Mouse (Mus musculus) heart, adult 8-10 months (tissue): Measurements from ENCODE around the gene Rtl8a. TPM values are rescaled to one million over a fixed set of nuclear protein-coding genes. Genes with fewer than 3 reads are reported as not detected.
"Not testable (repeated sequence)": the region's sequence is repeated elsewhere in the genome, so short reads cannot be mapped to it uniquely, and the experiment has no call there.

Source experiments
- DNase-seq: peaks from one replicate; pipeline ENCODE4 v3.0.0; 2022; ENCODE audit warnings: low spot score
- total RNA-seq, 4 experiments: library from RNA; stranded (reverse); gene quantifications; 2 replicates each; pipeline ENCODE4 v1.2.4; 2022

The Rtl8a gene
- total RNA-seq: 100 to 1,000 TPM; 123 to 154 (median 145) TPM

DNA sequence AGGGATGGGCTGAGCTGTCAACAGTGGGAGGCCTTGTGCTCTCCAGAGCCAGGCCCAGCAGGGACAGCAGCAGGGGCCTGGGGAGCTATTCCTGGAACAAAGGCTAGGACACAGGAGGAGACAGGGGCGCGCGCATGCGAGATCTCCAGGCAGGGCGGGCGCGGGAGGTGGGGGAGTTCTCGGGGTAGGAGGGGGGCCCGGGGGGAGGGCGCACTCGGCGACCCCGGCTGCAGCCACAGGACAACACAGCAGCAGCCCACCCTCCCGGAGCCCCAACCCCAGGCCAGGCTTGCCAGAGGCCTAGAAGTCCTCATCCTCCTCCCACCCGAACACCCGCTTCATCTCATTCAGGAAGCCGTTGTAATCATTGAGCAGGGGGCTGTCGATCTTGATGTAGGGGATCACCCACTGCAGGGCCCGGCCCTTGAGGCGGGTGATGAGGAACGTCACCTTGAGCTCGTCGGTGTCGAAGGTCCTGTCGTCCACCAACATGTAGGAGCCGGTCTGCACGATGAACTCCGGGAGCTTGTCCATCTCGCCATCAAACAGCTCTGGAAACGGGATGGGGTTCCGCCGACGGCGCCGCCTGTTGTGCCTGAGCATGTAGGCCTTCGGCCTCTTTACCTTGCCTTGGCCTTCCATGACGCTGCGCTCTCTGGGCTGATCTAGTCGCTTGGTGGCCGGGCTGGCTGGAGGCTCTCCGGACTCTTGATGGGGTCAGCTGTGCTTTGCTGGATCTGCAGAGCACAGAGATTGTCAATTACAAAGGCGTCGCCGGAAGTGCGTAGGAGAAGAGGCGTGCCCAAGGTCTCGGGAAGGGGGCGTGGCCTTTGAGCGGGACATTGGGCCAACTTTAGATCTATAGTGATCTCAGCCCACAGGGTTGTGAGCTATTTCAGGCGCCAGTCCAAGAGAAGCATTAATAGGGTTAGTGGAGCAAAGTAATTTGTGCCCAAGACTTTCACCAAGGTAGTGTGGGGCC is at the start of gene Rtl8a:
Gene Rtl8a (minus strand): TSS at position 703 of the 982 bp plus-strand sequence.
- peak; percentile 88 for DNase-seq

DNA sequence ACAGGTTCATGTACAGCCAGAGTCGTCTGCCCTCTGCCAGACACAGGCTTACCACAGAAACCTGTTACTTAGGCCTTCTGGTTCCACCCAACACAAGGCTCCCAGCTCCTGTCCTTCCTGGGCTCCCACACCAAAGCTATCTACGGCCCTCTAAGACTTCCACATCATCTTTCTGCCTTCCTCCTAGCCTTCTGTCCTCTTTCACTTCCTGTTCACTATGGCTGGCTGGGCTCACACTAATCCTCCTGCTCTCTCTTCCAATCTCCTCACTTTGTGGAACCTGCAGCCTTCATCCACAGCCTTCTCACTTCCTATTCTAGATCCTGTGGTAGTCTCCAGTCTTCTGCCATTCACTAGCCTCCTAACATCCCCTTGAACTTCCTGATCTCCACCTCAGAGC is 49.7 kb upstream of the Rtl8a start:
- DNase-seq: no peak

DNA sequence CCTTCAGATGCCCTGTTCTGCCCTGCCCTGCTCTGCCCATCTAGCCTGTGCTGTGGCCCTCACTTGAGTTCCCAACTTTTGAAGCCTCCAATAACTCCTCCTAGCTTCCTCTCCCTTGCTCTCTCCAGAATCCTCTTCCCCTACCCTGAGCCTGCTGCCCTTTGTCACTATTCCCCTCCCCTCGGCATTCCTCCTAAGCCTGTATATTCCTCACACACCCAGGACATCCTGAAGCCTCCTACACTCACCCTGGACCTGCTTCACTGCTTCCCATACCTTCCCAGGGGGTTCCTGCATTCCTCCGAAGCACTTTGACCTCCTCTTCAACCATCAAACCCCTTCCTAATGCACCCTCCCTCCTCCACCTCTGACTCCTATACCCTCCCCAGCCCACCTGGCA is 48.6 kb upstream of the Rtl8a start:
- DNase-seq: no peak

DNA sequence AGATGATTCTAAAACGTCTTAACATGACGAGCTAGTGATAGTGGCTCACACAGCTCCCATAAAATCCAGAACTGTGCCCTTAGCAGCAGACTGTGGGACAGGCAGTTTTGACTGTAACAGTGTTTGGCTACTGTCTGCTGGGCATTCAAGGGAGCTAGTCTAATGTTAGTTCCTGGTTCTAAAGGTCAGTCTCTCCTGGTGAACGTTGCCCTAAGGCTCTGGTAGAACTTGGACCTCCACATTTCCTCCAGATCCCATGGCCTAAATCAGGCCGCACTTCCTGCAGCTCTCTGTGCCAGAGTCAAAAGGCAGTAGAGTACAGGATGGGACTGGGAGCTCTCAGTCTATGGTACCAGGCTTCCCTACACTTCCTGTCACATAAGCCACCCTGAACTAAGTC is 41.2 kb upstream of the Rtl8a start:
- not testable (repeated sequence) for DNase-seq

DNA sequence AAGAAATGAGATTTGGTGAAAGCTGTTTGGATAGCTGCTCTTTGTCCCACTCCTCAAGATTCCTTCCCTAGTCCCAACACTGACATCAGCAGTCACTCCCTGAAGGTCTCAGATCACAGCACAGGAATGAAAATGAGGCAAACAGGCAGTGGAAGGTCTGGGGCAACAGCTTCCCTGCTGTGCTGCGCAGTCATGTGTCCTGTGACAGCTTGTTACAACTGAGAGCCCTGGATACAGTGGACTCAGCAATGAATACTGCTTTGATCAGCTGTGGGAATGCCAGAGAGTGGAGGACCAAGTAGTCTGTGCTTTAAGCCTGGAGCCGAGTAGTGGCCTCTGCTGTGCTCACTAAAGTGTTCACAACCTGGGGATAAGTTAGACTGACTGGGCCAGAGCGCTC is 39.2 kb upstream of the Rtl8a start:
- DNase-seq: not testable (repeated sequence)

DNA sequence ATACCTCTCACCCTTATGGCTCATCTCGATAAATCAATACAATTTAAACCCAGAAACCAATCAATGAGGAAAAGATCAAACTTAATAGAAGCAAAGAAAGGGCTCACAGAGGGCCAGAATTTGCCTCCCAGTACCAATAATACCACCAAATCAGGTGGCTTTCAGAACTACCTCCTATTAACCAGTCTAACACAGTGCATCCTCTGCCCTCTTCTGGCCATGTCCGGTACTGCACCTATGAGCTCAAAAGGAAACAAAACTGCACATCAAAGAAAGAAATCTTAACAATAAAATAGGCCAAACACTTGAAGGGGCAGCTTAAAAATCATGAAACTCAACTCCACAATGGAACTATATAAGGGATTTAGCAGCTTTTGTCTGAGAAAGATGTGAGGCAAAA is 33.5 kb upstream of the Rtl8a start:
- peak; percentile 66 for DNase-seq

DNA sequence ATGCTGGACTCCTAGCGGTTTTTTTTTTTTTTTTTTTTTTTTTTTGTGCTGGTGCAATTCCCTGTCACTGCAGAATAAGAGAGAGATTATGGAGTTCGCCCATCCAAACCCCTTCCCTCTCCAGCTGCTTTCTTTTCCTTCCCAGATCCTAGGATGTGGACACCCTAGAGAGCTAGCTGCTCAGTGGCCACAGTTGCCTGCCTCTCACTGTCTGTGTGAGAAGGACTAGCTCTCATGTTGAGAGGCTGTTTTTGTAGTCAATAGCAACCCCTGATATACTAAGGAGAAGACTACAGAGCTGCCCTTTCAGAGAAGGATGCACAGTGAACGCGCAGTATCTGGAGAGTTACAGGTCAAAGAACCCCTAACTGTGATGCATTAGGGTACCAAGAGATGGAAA is 27.2 kb upstream of the Rtl8a start:
- not testable (repeated sequence) for DNase-seq

DNA sequence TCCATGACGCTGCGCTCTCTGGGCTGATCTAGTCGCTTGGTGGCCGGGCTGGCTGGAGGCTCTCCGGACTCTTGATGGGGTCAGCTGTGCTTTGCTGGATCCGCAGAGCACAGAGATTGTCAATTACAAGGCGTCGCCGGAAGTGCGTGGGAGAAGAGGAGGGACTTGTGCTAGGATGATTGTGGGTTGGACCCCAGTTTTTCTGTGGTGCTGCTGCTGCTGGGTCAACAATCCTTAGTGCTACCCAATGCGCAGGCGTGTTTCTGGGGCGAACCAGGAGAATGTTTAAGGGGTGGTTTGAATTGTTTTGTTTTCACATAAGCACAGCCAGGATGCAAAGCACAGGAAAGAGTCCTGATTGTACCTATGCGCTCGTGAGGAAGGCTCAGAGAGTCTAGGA is 26.8 kb upstream of the Rtl8a start, which contains the start of gene Rtl8b:
Gene Rtl8b (minus strand): TSS at position 115 of the 400 bp plus-strand sequence.
- peak; percentile 89 for DNase-seq

DNA sequence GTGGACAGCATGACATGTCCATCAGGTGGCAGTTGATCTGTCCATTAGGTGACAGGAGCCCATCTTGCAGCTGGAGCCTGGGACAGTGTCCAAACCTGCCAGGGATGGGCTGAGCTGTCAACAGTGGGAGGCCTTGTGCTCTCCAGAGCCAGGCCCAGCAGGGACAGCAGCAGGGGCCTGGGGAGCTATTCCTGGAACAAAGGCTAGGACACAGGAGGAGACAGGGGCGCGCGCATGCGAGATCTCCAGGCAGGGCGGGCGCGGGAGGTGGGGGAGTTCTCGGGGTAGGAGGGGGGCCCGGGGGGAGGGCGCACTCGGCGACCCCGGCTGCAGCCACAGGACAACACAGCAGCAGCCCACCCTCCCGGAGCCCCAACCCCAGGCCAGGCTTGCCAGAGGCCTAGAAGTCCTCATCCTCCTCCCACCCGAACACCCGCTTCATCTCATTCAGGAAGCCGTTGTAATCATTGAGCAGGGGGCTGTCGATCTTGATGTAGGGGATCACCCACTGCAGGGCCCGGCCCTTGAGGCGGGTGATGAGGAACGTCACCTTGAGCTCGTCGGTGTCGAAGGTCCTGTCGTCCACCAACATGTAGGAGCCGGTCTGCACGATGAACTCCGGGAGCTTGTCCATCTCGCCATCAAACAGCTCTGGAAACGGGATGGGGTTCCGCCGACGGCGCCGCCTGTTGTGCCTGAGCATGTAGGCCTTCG is 26.2 kb upstream of the Rtl8a start:
- DNase-seq: not testable (repeated sequence)

DNA sequence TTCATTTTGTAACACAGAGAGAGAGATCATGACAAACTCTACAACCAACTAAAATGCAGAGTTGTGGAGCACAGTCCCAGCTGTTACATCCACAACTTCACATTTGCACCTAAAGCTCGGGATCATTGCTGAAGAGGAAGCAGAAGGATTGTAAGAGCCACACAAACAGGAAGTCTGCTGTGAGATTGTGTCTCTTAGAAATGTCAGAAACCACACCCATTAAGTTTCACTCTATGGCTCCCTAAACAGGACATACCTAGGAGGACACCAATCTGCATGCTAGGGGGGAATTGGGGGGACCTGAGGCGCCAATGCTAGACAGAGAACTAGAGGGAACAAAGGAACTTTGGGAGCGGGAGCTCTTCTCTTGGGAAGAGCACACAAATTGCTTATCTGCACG is 9.4 kb upstream of the Rtl8a start:
- not testable (repeated sequence) for DNase-seq

DNA sequence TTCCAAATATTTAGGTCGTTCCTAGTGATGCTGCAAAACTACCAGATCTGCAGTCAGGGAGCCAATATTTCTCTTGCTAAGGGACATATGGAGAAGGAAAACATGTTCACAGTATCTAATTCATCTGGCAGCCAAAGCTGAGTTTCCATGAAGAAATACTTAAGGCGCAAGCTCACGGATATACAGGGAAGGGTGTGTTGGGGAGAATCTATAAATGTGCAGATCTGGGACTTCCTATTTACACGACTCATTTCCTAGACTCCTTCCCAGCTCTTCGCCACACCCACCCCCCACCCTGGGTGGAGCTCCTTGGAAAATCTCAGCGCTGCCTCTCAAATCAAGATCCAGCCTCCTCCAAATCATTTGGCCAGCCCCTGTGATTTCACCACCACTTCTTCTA is 2.4 kb upstream of the Rtl8a start:
- DNase-seq: peak; percentile 8

DNA sequence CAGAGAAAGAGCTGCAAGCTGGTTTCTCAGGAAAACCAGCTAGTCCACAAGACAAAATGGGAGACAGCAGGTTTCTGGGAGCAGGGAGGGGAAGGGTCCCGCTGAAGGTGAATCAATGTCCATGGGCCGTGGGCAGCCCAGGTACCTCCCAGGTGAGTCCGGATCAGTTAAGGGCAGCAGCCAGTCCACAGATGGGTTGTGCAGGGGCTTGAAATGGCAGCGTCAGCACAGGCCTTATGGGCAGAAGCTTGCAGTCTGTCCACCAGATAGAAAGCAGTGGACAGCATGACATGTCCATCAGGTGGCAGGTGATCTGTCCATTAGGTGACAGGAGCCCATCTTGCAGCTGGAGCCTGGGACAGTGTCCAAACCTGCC is 890 bp downstream of the Rtl8a start:
- DNase-seq: not testable (repeated sequence)

DNA sequence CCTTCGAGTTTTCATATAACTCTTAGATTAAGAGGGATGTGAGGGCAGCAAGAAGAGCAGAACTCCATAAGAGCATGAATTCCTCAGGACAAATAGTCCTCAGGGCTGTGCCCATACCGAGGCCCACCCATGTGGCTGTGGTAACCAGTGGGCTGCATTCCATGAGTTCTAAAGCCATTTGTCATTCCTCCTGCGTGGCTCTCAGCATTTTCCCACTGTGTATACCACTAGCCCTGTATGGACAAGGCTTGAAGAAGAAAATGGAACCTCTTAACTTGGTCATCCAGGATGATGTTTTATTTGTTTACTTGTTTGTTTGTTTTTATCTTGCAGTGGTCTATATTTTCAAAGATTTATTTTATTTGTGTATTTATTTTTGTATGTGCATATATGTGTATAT is 5.4 kb downstream of the Rtl8a start:
- DNase-seq: not testable (repeated sequence)

DNA sequence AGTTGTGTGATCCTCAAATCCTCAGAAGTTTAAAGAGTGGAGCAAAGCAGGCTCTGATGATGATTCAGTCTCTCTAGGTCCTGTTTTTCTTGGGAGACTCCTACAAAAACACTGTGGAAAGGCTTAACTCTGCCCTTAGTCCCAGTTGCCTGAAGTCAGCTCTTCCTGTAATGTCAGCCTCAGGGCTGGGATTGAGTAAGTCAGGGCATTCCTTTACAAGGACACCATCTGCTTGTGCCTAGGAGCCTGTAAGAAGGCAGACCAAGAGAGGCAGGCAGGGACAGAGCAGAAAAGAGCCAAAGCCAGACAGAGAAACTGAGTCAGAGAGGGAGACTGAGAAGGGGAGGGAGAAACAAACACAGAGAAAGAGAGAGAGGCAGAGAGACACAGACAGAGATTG is 32.1 kb downstream of the Rtl8a start:
- not testable (repeated sequence) for DNase-seq

DNA sequence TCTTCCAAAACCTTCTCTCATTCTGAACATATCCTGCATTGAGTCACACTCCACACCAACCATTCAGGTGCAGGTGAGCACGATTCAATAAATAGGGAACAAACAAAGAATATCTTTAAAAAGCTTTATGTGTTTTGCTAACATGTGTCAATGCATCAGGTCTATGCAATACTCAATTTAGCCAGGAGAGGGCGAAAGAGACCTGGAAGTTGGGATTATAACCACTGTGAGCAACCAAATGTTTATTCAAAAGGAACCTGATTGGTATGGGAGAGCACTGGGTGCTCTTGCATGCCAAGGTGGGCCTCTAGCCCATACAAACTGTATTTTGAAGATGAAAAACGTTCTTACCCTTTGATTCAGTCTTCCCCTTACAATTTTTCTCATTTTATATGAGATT is 32.9 kb downstream of the Rtl8a start:
- peak; percentile 73 for DNase-seq

DNA sequence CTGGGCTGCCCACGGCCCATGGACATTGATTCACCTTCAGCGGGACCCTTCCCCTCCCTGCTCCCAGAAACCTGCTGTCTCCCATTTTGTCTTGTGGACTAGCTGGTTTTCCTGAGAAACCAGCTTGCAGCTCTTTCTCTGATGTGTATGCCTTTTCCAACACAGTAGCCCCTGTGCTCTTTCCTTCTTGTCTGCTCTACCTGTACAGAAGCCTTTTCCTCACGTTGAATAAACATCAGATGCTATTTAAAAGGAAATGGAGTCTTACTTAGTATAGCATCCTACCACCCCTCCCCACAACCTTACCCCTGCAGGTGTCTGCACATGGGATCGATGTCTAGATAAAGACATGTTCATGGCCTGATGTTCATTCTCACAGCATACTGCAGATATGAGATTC is 34.6 kb downstream of the Rtl8a start, which contains the start of gene Gm14597:
Gene Gm14597 (minus strand): TSS at position 101 of the 400 bp plus-strand sequence.
- not testable (repeated sequence) for DNase-seq

DNA sequence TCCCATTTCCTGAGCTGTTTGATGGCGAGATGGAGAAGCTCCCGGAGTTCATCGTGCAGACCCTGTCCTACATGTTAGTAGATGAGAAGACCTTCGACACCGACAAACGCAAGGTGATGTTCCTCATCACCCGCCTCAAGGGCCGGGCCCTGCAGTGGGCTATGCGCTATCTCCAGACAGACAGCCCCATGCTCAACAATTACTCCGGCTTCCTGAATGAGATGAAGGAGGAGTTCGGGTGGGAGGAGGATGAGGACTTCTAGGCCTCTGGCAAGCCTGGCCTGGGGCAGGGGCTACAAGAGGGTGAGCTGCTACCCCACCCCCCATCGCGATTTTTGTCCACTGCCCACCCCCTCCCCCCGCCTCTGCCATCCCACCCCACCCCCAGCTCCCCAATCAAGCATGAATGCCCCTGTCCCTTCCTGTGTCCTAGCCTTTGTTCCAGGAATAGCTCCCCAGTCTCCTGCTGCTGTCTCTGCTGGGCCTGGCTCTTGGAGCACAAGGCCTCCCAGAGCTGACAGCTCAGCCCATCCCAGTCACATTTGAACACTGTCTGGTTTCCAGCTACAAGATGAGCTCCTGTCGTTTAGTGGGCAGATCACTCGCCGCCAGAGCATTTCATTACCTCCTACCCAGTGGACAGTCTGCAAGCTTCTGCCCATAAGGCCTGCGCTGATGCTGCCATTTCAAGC is 35.2 kb downstream of the Rtl8a start:
- DNase-seq: no peak

DNA sequence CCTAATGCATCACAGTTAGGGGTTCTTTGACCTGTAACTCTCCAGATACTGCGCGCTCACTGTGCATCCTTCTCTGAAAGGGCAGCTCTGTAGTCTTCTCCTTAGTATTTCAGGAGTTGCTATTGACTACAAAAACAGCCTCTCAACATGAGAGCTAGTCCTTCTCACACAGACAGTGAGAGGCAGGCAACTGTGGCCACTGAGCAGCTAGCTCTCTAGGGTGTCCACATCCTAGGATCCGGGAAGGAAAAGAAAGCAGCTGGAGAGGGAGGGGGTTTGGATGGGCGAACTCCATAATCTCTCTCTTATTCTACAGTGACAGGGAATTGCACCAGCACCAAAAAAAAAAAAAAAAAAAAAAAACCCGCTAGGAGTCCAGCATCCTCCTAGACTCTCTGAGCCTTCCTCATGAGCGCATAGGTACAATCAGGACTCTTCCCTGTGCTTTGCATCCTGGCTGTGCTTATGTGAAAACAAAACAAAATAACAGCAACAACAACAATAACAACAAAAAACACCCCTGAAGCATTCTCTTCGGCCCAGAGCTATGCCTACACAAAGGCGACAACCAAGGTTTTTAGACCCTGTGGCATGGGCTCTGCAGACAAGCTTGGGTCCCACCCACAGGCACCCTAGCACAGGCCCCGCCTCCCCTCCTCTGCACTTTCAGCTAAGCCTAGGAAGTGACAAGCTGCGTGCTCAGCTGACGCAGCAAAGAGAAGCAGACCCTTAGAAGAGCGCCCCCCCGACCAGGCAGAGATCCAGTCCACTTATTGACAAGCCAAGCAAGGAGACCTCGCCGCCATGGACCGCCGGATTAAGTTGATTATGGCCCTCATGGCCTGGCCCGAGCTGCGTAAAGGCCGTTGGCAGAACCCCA is 36.0 kb downstream of the Rtl8a start, which contains the start of gene Rtl8c:
Gene Rtl8c (plus strand): TSS at position 791 of the 880 bp plus-strand sequence.
- DNase-seq: peak; percentile 48

DNA sequence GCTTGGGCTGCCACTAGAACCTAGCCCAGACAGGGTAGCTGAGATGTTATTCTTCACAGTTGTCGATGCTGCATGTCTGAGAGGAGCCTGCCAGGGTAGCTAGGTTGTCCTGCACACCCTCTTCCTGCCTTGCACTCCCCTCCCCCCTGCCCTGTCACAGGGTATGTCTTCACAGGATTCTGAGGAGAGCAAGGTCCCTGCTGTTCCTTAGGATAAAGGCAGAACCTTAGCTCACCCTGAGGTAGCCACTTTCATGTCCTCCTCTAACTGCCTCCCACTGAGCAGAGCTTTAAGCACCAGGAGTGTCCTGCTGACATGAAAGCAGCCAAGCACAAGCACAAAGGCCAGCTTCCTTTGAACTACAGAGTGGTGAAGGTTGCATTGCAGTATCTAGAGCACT is 37.3 kb downstream of the Rtl8a start:
- not testable (repeated sequence) for DNase-seq

DNA sequence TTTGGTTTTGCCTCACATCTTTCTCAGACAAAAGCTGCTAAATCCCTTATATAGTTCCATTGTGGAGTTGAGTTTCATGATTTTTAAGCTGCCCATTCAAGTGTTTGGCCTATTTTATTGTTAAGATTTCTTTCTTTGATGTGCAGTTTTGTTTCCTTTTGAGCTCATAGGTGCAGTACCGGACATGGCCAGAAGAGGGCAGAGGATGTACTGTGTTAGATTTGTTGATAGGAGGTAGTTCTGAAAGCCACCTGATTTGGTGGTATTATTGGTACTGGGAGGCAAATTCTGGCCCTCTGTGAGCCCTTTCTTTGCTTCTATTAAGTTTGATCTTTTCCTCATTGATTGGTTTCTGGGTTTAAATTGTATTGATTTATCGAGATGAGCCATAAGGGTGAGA is 43.5 kb downstream of the Rtl8a start:
- DNase-seq: peak; percentile 18
